Mouse (Mus musculus) erythroblast, embryonic 14.5 days (primary cell): Measurements from ENCODE around the gene Mmp2. TPM values are rescaled to one million over a fixed set of nuclear protein-coding genes. Genes with fewer than 3 reads are reported as not detected.

ENCODE experiments used
- H3K27me3 ChIP-seq: 2 replicates; pipeline ENCODE4 v1.6.1; 2012; ENCODE audit warnings: inconsistent platforms; ENCODE audit not compliant: control insufficient read depth
- H3K36me3 ChIP-seq: 2 replicates; pipeline ENCODE4 v1.6.1; 2012; ENCODE audit warnings: mild to moderate bottlenecking, inconsistent platforms; ENCODE audit not compliant: control insufficient read depth
- H3K4me1 ChIP-seq: 2 replicates; pipeline ENCODE4 v1.6.1; 2012; ENCODE audit warnings: inconsistent platforms; ENCODE audit not compliant: control insufficient read depth
- H3K4me3 ChIP-seq: replicated peaks from 2 replicates; pipeline ENCODE3; 2012; ENCODE audit warnings: moderate library complexity, mild to moderate bottlenecking, inconsistent platforms
- H3K9me3 ChIP-seq: 2 replicates; pipeline ENCODE4 v1.6.1; 2012; ENCODE audit warnings: low read length, inconsistent platforms, mixed read lengths; ENCODE audit not compliant: control insufficient read depth
- GATA1 ChIP-seq: IDR thresholded peaks from 2 replicates; pipeline ENCODE4 v1.6.1; 2012; ENCODE audit warnings: low read length, inconsistent platforms, mixed read lengths
- TAL1 ChIP-seq: IDR thresholded peaks from 3 replicates; pipeline ENCODE4 v1.6.1; 2012; ENCODE audit warnings: low read length, inconsistent platforms, mixed read lengths
- polyA plus RNA-seq: library from polyadenylated mRNA; stranded (reverse); fragments of >175 nt; gene quantifications from 2 replicates; pipeline ENCODE4 v1.2.3, GENCODE M21; 2012

Gene Mmp2
- polyA plus RNA-seq, 1 experiment, result not detected

DNA sequence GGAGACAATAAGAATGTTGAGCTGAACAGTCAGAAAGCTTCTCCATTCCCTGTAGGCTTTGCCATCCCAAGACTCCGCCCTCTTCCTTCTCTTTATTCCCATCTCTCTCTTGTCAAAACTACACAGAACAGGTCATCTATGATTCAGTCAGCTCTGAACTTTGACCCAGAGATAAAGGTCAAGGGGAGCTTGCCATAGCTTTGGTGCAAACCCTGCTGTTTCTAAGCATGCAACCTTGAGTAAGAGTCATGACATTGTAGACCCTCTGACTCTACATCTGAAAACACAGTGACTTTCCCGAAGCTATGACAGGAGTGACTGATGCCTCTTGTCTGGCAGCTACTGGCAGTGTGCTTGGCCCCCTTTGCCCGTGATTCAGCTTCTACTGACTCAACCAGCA is 24.5 kb upstream of the Mmp2 start:
- Histone ChIP-seq H3K4me3 (no peak overlapping the region), H3K4me1 (no peaks in the 10 kb centered on the region), H3K9me3 (no peaks in the 10 kb centered on the region), H3K27me3 (no peaks in the 10 kb centered on the region), H3K36me3 (no peaks in the 10 kb centered on the region)
- TF ChIP-seq GATA1 (no peak), TAL1 (no peak)

DNA sequence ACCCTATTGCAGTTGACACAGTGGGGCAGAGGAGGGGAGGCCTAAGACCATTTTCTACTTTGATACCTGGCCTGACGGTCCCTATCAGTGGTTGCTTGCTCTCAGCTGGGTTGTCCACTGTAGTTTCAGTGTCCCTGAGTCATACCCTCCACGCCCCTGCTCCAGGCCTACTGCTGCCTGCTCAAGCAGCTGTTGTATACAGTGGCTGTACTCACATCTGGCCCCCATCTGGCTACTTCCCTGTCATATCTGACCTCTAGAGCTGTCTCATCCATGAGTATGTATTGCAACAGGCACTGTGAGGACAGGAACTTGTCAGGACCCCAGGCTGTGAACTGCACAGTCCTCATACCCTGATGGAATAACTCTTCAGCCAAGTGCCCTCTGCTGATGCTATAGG is 14.3 kb upstream of the Mmp2 start:
- TF ChIP-seq TAL1 (no peak), GATA1 (no peak)
- no peaks in the 10 kb centered on the region for H3K9me3 ChIP-seq

DNA sequence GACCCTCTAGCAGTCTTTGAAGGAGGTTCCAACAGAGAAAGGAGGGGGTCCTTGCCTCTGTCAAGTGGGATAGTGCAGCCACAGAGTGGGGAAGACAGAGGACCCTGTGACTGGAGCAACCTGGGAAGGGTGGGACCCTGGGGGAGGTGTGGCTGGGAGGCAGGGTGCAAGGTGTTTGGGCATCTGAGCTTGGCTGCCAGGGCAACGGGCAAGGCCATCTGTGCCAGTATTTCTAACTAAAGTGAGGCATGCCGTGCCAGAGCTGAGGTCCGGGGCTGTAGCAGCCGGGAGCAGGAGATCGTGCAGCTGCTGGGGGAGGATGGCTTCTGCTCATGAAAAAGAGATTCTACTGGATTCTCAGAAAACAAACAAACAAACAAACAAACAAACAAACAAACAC is 11.4 kb upstream of the Mmp2 start:
- TF ChIP-seq GATA1 (no peak), TAL1 (no peak)
- no peak overlapping the region for H3K4me3 ChIP-seq
- H3K36me3 ChIP-seq, result no peaks in the 10 kb centered on the region
- H3K27me3 ChIP-seq, result no peaks in the 10 kb centered on the region
- no peaks in the 10 kb centered on the region for H3K9me3 ChIP-seq
- no peaks in the 10 kb centered on the region for H3K4me1 ChIP-seq

More for the DNA sequence above, 14.3 kb upstream of the Mmp2 start:
- H3K4me1 ChIP-seq, result no peaks in the 10 kb centered on the region
- no peaks in the 10 kb centered on the region for H3K36me3 ChIP-seq
- H3K4me3 ChIP-seq, result no peak overlapping the region
- no peaks in the 10 kb centered on the region for H3K27me3 ChIP-seq

DNA sequence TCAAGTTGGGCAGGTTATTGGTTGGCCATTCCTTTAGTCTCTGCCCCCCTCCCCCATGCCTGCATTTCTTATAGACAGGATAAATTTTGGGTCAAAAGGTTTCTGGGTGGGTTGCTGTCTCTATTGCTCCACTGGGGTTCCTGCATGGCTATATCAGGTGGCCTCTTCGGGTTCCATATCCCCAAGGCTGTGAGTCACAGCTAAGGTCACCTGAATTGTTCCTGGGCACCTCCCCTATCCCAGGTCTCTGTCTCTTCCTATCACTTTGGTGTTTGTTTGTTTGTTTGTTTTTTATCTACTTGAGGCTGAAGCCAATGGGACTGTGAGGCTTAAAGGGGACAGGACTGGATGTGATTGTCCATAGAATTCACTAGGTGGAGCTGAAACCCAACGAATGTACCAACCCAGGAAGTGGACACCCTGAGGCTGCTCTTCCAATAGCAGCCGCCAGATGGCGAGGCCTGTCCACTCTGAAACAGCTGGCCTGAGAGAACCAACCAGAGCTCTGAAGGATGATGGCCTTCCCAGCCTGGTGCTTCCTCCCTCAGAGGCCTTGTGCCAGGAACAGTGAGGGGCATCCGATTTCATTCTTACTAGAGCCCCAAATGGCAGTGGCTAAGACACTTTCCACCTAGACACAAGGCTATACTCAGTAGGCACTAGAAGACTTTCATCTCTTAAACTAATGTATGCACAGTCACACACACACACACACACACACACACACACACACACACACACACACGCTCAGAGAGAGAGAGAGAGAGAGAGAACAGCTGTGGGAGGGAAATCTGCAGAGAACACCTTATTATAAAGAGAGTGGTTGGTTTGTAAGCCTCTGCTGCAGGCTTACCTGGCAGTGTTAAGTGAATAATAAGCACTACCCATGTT is 8.9 kb upstream of the Mmp2 start:
- no peaks in the 10 kb centered on the region for H3K9me3 ChIP-seq
- H3K4me1 ChIP-seq, result no peaks in the 10 kb centered on the region
- no peak for TF ChIP-seq TAL1
- no peak for TF ChIP-seq GATA1
- H3K36me3 ChIP-seq, result no peaks in the 10 kb centered on the region
- H3K4me3 ChIP-seq, result no peak overlapping the region
- no peaks in the 10 kb centered on the region for H3K27me3 ChIP-seq

DNA sequence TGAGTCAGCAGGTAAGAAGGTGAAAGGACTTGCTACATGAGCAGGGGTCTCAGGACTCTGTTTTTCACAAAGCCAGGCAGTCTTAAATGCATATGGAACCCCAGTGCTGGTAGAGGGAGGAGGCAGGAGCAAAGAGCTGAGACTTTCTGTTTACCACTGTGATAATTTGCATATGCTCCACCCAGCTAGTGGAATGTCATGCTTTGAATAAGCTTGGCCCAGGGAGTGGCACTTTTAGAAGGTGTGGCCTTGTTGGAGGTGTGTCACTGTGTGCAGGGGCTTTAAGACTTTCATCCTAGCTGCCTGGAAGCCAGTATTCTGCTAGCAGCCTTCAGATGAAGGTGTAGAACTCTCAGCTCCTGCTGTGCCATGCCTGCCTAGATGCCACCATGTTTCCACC is 5.9 kb upstream of the Mmp2 start:
- Histone ChIP-seq H3K9me3 (no peaks in the 10 kb centered on the region), H3K4me1 (no peaks in the 10 kb centered on the region), H3K27me3 (no peaks in the 10 kb centered on the region), H3K36me3 (no peaks in the 10 kb centered on the region), H3K4me3 (no peak overlapping the region)
- TF ChIP-seq TAL1, result no peak
- no peak for TF ChIP-seq GATA1

DNA sequence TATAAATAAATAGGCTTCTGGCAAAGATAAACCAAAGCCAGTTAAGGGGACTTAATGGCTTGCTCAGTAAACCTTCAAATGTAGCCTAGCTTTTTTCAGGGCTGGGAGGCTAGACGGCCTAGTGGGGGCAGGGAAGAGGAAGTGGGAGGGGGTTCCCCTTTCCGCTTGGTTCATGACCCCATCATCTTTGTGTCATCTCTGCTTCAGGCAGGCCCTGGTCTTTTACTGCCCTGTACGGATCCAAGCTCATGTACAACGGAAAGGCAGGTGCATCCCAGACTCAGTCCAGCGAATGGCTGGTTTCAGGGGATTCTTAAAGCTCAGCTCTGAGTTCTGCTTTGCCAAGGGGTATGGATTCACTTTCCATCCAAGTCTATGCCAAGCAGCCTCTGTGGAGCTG is 4.7 kb upstream of the Mmp2 start:
- TF ChIP-seq GATA1 (no peak), TAL1 (no peak)

DNA sequence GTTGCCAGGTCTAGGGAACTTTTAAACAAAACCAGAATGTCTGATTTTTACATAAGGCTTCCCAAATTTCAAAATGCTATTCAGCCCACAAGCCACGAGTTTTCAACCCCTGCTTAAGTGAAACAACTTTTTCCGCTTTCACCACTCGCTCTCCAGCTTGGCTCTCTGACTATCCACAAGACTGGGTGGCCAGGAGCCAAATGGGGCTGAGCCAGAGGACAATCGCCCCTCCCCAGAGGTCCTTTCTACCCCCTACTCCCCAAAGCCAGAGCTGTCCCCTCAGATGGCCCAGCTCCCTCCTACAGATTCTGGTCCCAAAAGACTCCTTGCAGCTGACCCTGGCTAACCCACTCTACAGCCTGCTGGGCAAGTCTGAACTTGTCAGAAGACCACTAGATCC is 1.1 kb upstream of the Mmp2 start:
- H3K36me3 ChIP-seq, result no peaks in the 10 kb centered on the region
- peaks cover 5% of the 10 kb centered on the region for H3K27me3 ChIP-seq
- H3K9me3 ChIP-seq, result no peaks in the 10 kb centered on the region
- no peaks in the 10 kb centered on the region for H3K4me1 ChIP-seq
- TF ChIP-seq TAL1 (no peak), GATA1 (no peak)
- no peak overlapping the region for H3K4me3 ChIP-seq

More for the DNA sequence above, 4.7 kb upstream of the Mmp2 start:
- Histone ChIP-seq H3K9me3 (no peaks in the 10 kb centered on the region), H3K4me1 (no peaks in the 10 kb centered on the region), H3K27me3 (peaks cover 2% of the 10 kb centered on the region), H3K4me3 (no peak overlapping the region), H3K36me3 (no peaks in the 10 kb centered on the region)

DNA sequence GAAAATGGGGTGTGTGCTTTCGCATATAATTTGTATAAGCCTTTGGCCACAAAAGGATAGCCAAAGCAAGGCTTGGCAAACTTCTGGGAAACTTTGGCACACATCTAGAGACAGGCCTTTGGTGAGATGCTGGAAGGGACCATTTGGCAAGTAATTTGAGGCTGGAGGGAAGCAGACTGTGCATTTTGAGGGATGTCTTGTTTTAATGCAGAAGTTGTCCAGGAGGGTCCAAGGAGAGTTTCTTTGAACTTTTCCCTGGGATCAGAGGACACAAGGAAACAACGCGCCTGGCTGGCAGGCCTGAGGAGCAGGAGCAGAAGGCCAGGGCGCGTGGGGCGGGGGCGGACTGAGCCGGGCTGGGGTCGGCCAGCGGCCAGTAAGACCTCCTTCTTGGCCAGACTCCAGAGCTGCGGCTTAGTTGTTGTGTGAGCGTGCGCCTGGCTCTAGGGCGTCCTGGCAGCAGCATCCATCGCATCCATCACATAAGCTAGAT is 1.2 kb downstream of the Mmp2 start:
- Histone ChIP-seq H3K27me3 (peaks cover 5% of the 10 kb centered on the region), H3K4me3 (no peak overlapping the region), H3K9me3 (no peaks in the 10 kb centered on the region), H3K36me3 (no peaks in the 10 kb centered on the region), H3K4me1 (no peaks in the 10 kb centered on the region)
- TF ChIP-seq TAL1 (no peak), GATA1 (no peak)

DNA sequence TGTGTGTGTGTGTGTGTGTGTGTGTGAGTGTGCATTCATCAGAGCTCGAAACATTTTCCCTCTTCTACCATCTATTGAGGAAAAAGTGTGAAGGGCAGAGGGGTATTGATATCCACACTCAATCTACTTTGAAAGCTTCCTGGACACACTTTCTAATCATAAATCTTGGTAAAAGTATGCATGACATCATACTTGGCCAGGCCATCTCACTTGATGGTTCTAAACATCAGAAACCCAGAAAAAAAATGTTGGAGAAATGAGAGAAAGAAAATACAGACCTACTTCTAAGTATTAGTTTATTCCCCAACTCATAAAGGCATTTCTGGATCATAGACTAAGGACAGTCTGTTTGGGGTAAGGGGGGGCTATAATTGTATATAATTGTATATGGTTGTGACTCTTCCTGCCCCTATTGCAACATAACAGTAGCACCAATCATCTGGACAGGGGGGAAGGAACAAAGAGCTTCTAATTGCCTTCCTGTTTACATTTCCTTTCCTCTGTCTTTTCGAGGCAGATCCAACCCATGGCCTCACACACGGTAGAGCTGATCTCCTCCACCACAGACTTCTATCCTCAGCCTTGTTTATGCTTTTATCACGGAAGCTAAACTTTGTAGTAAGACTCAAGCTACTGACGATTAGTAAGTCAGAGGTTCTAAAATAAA is 7.1 kb downstream of the Mmp2 start:
- Histone ChIP-seq H3K4me3 (no peak overlapping the region), H3K36me3 (no peaks in the 10 kb centered on the region), H3K9me3 (no peaks in the 10 kb centered on the region), H3K27me3 (no peaks in the 10 kb centered on the region), H3K4me1 (no peaks in the 10 kb centered on the region)
- TF ChIP-seq GATA1, result no peak
- no peak for TF ChIP-seq TAL1
